Mouse (Mus musculus) C2C12 (cell line): ENCODE data around the gene Cops4. TPM values are rescaled to one million over a fixed set of nuclear protein-coding genes. Genes with fewer than 3 reads are reported as not detected.

Experiments
- H3K27me3 ChIP-seq: one replicate; pipeline ENCODE4 v1.6.1; 2011; ENCODE audit not compliant: control insufficient read depth, insufficient read depth, insufficient read length
- H3K36me3 ChIP-seq: one replicate; pipeline ENCODE4 v1.6.1; 2011; ENCODE audit not compliant: control insufficient read depth, insufficient read depth
- H3K4me3 ChIP-seq: one replicate; pipeline ENCODE4 v1.5.1; 2011; ENCODE audit warnings: mild to moderate bottlenecking, control low read depth; ENCODE audit not compliant: poor library complexity, insufficient read depth, severe bottlenecking
- H3K79me2 ChIP-seq: one replicate; pipeline ENCODE4 v1.6.1; 2011; ENCODE audit not compliant: control insufficient read depth, insufficient read depth
- H3K79me3 ChIP-seq: one replicate; pipeline ENCODE4 v1.6.1; 2011; ENCODE audit warnings: low read depth, control low read depth
- H3ac ChIP-seq: one replicate; pipeline ENCODE3; 2011; ENCODE audit warnings: low read depth; ENCODE audit not compliant: control insufficient read depth, insufficient read length
- CEBPB ChIP-seq: IDR thresholded peaks from one replicate; pipeline ENCODE4 v1.6.1; 2011; ENCODE audit warnings: low read depth, mild to moderate bottlenecking, control low read depth, moderate library complexity
- CTCF ChIP-seq: IDR thresholded peaks from one replicate; pipeline ENCODE4 v1.5.1; 2011; ENCODE audit not compliant: control insufficient read depth, insufficient read depth, insufficient read length
- FOSL1 ChIP-seq: IDR thresholded peaks from one replicate; pipeline ENCODE4 v1.8.0; 2011; ENCODE audit warnings: mild to moderate bottlenecking, low read length; ENCODE audit not compliant: poor library complexity, insufficient read depth, severe bottlenecking
- MAX ChIP-seq: IDR thresholded peaks from one replicate; pipeline ENCODE4 v1.6.1; 2011; ENCODE audit warnings: mild to moderate bottlenecking, control low read depth
- MYOD1 ChIP-seq: IDR thresholded peaks from one replicate; pipeline ENCODE4 v1.6.1; 2011; ENCODE audit warnings: low read depth; ENCODE audit not compliant: control insufficient read depth, insufficient read length
- MYOG ChIP-seq: IDR thresholded peaks from one replicate; pipeline ENCODE4 v1.6.1; 2011; ENCODE audit not compliant: control insufficient read depth, insufficient read length; ENCODE audit errors: extremely low read depth
- USF1 ChIP-seq: IDR thresholded peaks from one replicate; pipeline ENCODE4 v1.6.1; 2011; ENCODE audit warnings: low read depth, mild to moderate bottlenecking, control low read depth, moderate library complexity
- long read RNA-seq, 2 experiments: library from polyadenylated mRNA; unstranded; transcript quantifications; one replicate each; pipeline ENCODE4 v2.0.0; 2019 to 2020
- polyA plus RNA-seq: library from polyadenylated mRNA; unstranded; fragments of >200 nt; fragmentation: generic; extraction: Trizol; gene quantifications from one replicate; pipeline ENCODE4 v1.2.1, GENCODE M21; 2012; ENCODE audit warnings: missing spikeins

Cops4 gene
- polyA plus RNA-seq, result 85.6 TPM
- long read RNA-seq, experiment 1, transcript Cops4-201 (10 exons, 1,755 nt), result major isoform, 171 of 191 reads
- long read RNA-seq, experiment 1, partial matches to known transcripts, result 5 of 191 reads
- long read RNA-seq, experiment 1, other reads (novel, unspliced or antisense), result 14 of 191 reads
- long read RNA-seq, experiment 2, transcript Cops4-201 (10 exons, 1,755 nt), result major isoform, 629 of 688 reads
- long read RNA-seq, experiment 2, partial matches to known transcripts, result 1 of 688 reads
- long read RNA-seq, experiment 2, other reads (novel, unspliced or antisense), result 58 of 688 reads

GRCm38 (mm10) chr5:100518049-100519026 lies at the start of gene Cops4:
TSS of gene Cops4 (plus strand) at chr5:100518309.
- Histone ChIP-seq H3ac (peak within 1 kb of the TSS; percentile 47), H3K79me3 (peaks cover 44% of the 10 kb centered on the region), H3K79me2 (peaks cover 51% of the 10 kb centered on the region), H3K27me3 (no peaks in the 10 kb centered on the region), H3K4me3 (peak within 1 kb of the TSS; percentile 86), H3K36me3 (peaks cover 8% of the 10 kb centered on the region)
- TF ChIP-seq MAX (peak; percentile 79), USF1 (peak; percentile 1), MYOD1 (no peak), FOSL1 (no peak)

GRCm38 (mm10) chr5:100476328-100476727 lies 41.8 kb upstream of the Cops4 start:
- Histone ChIP-seq H3K27me3 (no peaks in the 10 kb centered on the region), H3K79me2 (peaks cover 9% of the 10 kb centered on the region), H3ac (no peak overlapping the region), H3K36me3 (peaks cover 39% of the 10 kb centered on the region), H3K4me3 (no peak overlapping the region), H3K79me3 (peaks cover 3% of the 10 kb centered on the region)
- TF ChIP-seq CTCF, result no peak
- no peak for TF ChIP-seq USF1
- no peak for TF ChIP-seq FOSL1
- no peak for TF ChIP-seq MAX
- TF ChIP-seq CEBPB, result no peak
- no peak for TF ChIP-seq MYOG
- no peak for TF ChIP-seq MYOD1

- no peaks in the 10 kb centered on the region for H3K27me3 ChIP-seq
- H3K79me3 ChIP-seq, result no peaks in the 10 kb centered on the region
- no peak overlapping the region for H3ac ChIP-seq
- no peak overlapping the region for H3K4me3 ChIP-seq
- TF ChIP-seq MYOD1 (no peak), FOSL1 (no peak), CEBPB (no peak), CTCF (no peak), USF1 (no peak), MAX (no peak), MYOG (no peak)
- peaks cover 30% of the 10 kb centered on the region for H3K36me3 ChIP-seq
- H3K79me2 ChIP-seq, result peaks cover 11% of the 10 kb centered on the region
Observed at GRCm38 (mm10) chr5:100477604-100478003, 40.5 kb upstream of the Cops4 start.

- no peak for TF ChIP-seq USF1
- TF ChIP-seq MYOG, result no peak
- no peak for TF ChIP-seq CTCF
- no peak for TF ChIP-seq MAX
- TF ChIP-seq MYOD1, result no peak
- TF ChIP-seq FOSL1, result no peak
- no peak for TF ChIP-seq CEBPB
- Histone ChIP-seq H3K4me3 (no peak overlapping the region), H3K27me3 (no peaks in the 10 kb centered on the region), H3K36me3 (peaks cover 22% of the 10 kb centered on the region), H3K79me3 (peaks cover 25% of the 10 kb centered on the region), H3K79me2 (peaks cover 56% of the 10 kb centered on the region), H3ac (no peak overlapping the region)
Observed at GRCm38 (mm10) chr5:100483569-100483968, 34.5 kb upstream of the Cops4 start.

- TF ChIP-seq USF1, result no peak
- TF ChIP-seq MYOD1, result no peak
- no peak for TF ChIP-seq MAX
- TF ChIP-seq CEBPB, result no peak
- TF ChIP-seq CTCF, result no peak
- no peak for TF ChIP-seq MYOG
- no peak for TF ChIP-seq FOSL1
- Histone ChIP-seq H3K4me3 (no peak overlapping the region), H3K79me2 (peaks cover 86% of the 10 kb centered on the region), H3ac (no peak overlapping the region), H3K36me3 (peaks cover 6% of the 10 kb centered on the region), H3K79me3 (peaks cover 52% of the 10 kb centered on the region), H3K27me3 (no peaks in the 10 kb centered on the region)
Observed at GRCm38 (mm10) chr5:100487120-100487519, 31.0 kb upstream of the Cops4 start.
